Mouse (Mus musculus) urinary bladder, postnatal 10 days (tissue): ENCODE measurements around the gene Galr2.
A peak's percentile ranks its signal among the peaks of the same experiment; 100 is the strongest.
"Not testable (repeated sequence)": the region's sequence is repeated elsewhere in the genome, so short reads cannot be mapped to it uniquely, and the experiment has no call there.

Source experiments
- DNase-seq: peaks from one replicate; pipeline ENCODE4 v3.0.0; 2022; ENCODE audit warnings: low spot score

The Galr2 gene

GRCm38 (mm10) chr11:116272589-116273468, 7.9 kb upstream of the Galr2 start:
- no peak for DNase-seq

GRCm38 (mm10) chr11:116273469-116274044, 7.2 kb upstream of the Galr2 start:
- no peak for DNase-seq

- peak; percentile 66 for DNase-seq
These were observed 6.6 kb upstream of the Galr2 start, which contains the start of gene Srp68 for GRCm38 (mm10) chr11:116274045-116274666. Gene Srp68, minus strand, starts transcription at chr11:116274217.

- not testable (repeated sequence) for DNase-seq
These were observed 3.6 kb upstream of the Galr2 start for GRCm38 (mm10) chr11:116277184-116277583.

- no peak for DNase-seq
These were observed 932 bp downstream of the Galr2 start for GRCm38 (mm10) chr11:116281671-116282070.

GRCm38 (mm10) chr11:116282089-116282488, 1.4 kb downstream of the Galr2 start:
- DNase-seq = no peak

GRCm38 (mm10) chr11:116282912-116283521, 2.3 kb downstream of the Galr2 start:
- DNase-seq = no peak

GRCm38 (mm10) chr11:116283982-116284381, 3.2 kb downstream of the Galr2 start:
- DNase-seq = no peak

- DNase-seq = no peak
These were observed 5.0 kb downstream of the Galr2 start for GRCm38 (mm10) chr11:116285770-116286191.

GRCm38 (mm10) chr11:116287351-116287750, 6.6 kb downstream of the Galr2 start:
- no peak for DNase-seq

- DNase-seq = no peak
These were observed 9.8 kb downstream of the Galr2 start for GRCm38 (mm10) chr11:116290556-116290955.

- no peak for DNase-seq
These were observed 11.7 kb downstream of the Galr2 start for GRCm38 (mm10) chr11:116292401-116292800.

- no peak for DNase-seq
These were observed 12.9 kb downstream of the Galr2 start for GRCm38 (mm10) chr11:116293538-116294137.

- no peak for DNase-seq
These were observed 13.6 kb downstream of the Galr2 start for GRCm38 (mm10) chr11:116294319-116294718.

GRCm38 (mm10) chr11:116296191-116296734, 15.5 kb downstream of the Galr2 start:
- DNase-seq = no peak

GRCm38 (mm10) chr11:116297017-116297416, 16.3 kb downstream of the Galr2 start:
- no peak for DNase-seq

- DNase-seq = no peak
These were observed 17.5 kb downstream of the Galr2 start for GRCm38 (mm10) chr11:116298221-116298620.

- no peak for DNase-seq
These were observed 17.9 kb downstream of the Galr2 start for GRCm38 (mm10) chr11:116298621-116299020.

GRCm38 (mm10) chr11:116305423-116305822, 24.7 kb downstream of the Galr2 start:
- DNase-seq = no peak

GRCm38 (mm10) chr11:116306126-116306982, 25.6 kb downstream of the Galr2 start:
- peak; percentile 70 for DNase-seq
